Mouse (Mus musculus): ENCODE measurements around the gene Gtf2h5. TPM values are rescaled to one million over a fixed set of nuclear protein-coding genes. Genes with fewer than 3 reads are reported as not detected.

Gtf2h5 gene
- total RNA-seq, 2 experiments from 2014 or later: 99.7 to 112 TPM

- intact Hi-C loops (cut with DNase I): loop anchor here (5.0 to 10.0 kb wide), 2 partner anchors 75 to 98 kb away; no protein-coding TSS in a partner anchor
- DNase-seq (ENCODE audit: low spot score in 2 of 2): peak; percentile 58 to 60
Measured at GRCm38 (mm10) chr17:6107015-6107601, 27.5 kb downstream of the Gtf2h5 start.

DNA sequence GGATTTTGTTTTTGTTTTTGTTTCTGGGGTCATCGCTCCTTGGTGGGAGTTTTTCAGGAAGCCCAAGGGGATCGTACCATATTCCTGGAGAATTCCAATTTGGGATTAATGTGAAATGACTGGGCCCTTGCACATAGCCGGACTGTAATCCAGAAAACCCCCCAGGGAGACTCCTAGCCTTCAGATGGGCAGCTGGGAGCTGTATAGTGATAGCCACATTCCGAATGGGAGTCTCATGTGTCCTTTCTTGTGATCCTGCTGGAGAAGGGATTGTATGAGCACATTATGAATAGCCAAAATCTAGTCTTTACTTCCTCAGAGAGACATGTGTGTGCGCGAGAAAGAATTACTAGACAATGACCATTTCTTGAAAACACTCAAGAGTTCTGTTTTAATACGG lies 28.6 kb downstream of the Gtf2h5 start:
- DNase-seq (ENCODE audit: low spot score in 2 of 2): no peak
- intact Hi-C loops (cut with DNase I): loop anchor here (5.0 to 10.0 kb wide), 2 partner anchors 74 to 97 kb away; no protein-coding TSS in a partner anchor

DNA sequence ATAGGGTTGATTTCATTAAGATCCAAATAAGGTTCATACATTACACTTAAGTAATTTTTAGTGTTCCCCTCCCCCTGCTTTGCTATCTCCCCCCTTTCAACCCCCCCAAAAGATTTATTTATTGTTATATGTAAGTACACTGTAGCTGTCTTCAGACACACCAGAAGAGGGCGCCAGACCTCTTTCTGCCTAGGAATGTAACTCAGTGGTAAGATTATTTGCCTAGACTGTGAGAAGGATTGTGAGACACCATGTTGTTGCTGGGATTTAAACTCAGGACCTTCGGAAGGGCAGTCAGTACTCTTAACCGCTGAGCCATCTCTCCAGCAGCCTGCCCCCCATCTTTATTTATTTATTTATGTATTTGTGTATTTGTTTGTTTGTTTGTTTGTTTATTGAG lies 31.4 kb downstream of the Gtf2h5 start:
- DNase-seq (ENCODE audit: low spot score in 2 of 2): no peak
- intact Hi-C loops (cut with DNase I): loop anchor here (5.0 kb wide), 1 partner anchor 51 kb away; no protein-coding TSS in a partner anchor

- DNase-seq (ENCODE audit: low spot score in 2 of 2): no peak
- intact Hi-C loops (cut with DNase I): loop anchor here (5.0 kb wide), 1 partner anchor 49 kb away; no protein-coding TSS in a partner anchor
Measured at GRCm38 (mm10) chr17:6113653-6114052, 34.1 kb downstream of the Gtf2h5 start.

DNA sequence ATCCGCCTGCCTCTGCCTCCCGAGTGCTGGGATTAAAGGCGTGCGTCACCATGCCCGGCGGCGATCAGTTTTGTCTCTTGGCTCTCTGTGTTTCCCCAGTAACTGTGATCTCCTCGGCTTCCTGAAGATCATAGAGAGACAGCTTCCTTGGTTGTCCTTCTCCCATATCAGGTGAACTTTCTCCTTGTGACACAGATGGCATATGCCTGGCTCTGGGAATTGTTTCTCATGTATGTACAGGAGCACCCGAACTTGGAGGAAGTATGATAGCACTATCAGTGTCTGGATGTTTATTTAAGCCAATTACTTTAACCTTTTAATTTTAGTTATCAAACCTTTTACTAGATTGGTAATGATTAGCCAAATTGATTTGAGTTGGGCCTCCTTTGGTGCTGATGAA lies 35.5 kb downstream of the Gtf2h5 start:
- intact Hi-C loops (cut with DNase I): no loop called here
- no peak for DNase-seq (ENCODE audit: low spot score in 2 of 2)

DNA sequence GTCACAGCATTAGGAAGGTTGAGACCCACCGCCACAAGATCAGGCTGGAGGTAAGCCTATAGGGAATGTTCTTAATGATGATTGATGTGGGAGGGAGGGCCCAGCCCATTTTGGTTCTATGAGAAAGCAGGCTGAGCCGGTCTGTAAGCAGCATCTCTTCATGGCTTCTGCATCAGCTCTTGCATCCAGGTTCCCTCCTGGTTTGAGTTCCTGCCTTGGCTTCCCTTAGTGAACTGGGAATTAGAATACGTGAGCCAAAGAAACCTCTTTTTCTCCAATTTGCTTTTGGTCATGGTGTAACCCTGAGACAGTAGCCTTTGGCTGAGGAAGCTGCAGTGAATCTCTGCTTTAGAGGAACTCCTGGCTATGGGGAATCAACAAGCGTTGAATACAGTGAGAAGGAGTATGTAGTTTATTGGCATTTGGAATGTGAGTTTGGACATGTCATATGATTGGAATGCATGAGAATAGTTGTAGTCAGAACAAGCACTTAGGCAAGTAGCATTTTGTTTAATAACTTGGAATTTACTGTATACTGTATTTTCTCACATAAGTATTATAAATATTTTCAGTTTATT lies 37.7 kb downstream of the Gtf2h5 start:
- intact Hi-C loops (cut with DNase I): no loop called here
- DNase-seq (ENCODE audit: low spot score in 2 of 2): no peak

GRCm38 (mm10) chr17:6117917-6118316 lies 38.3 kb downstream of the Gtf2h5 start:
- intact Hi-C loops (cut with DNase I): no loop called here
- no peak for DNase-seq (ENCODE audit: low spot score in 2 of 2)

GRCm38 (mm10) chr17:6118861-6119260 lies 39.3 kb downstream of the Gtf2h5 start:
- intact Hi-C loops (cut with DNase I): no loop called here
- no peak for DNase-seq (ENCODE audit: low spot score in 2 of 2)

GRCm38 (mm10) chr17:6123776-6124175 lies 44.2 kb downstream of the Gtf2h5 start:
- intact Hi-C loops (cut with DNase I): no loop called here
- DNase-seq (ENCODE audit: low spot score in 2 of 2): no peak

GRCm38 (mm10) chr17:6125441-6125840 lies 45.9 kb downstream of the Gtf2h5 start:
- no peak for DNase-seq (ENCODE audit: low spot score in 2 of 2)
- intact Hi-C loops (cut with DNase I): no loop called here

DNA sequence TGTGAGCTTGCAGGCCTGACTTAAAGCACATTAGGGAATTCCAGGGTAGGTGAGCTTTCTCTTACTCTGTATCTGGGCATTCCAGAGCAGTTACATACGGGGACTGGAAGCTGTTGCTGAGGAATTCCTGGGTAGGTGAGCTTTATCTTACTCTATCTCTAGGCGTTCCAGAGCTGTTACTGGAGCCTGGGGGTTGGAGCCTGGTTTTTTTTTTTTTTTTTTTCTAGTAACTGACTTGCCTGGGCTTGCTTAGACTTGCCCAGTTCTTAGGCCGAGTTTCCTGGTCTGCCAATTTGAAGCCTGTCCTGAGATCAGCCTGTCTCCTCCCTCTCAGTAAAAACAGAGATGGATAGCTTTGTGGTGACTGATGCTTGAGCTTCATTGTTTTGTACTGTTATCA lies 48.5 kb downstream of the Gtf2h5 start:
- no peak for DNase-seq (ENCODE audit: low spot score in 2 of 2)
- intact Hi-C loops (cut with DNase I): no loop called here

DNA sequence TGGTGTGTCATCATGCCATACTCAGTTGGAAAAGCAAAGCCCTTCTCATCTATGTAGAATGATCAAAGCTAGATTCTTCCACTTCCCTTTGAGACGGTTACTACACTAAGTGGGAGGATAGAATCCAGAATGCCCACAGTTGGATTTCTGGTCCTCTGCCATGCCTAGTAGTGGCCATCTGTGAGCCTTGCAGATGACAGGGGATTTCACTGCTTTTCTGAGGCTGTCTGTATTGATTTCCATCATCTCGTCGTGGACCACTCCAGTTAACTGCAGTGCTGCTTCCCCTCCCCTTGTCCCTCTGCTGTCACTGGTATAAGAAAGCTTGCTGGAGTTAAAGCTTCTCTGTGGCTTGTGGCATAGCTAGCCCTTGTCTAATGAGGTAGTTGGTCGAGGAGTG lies 49.8 kb downstream of the Gtf2h5 start:
- DNase-seq (ENCODE audit: low spot score in 2 of 2): no peak
- intact Hi-C loops (cut with DNase I): no loop called here

DNA sequence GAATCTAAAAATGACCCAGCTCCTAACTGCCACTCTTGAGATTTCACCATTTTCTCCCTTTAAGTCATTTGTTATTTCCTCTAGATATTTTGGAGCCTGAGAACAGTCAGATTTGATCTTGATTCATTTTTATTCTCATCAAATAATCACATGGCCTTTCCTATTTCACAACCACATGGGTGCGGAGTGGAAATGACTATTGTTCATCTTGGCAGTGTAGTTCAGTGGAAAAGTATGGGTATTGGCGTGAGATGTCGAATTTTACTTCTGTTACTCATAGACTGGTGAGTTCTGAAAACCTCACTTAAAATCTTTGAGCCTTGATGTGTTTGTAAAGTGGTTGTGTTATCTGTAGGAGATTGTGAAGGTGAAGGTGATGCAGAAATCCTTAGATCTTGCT lies 51.5 kb downstream of the Gtf2h5 start:
- intact Hi-C loops (cut with DNase I): no loop called here
- no peak for DNase-seq (ENCODE audit: low spot score in 2 of 2)

Small RNA genes lying within 50 kb of the gene (microRNA-seq; reads per million reads assigned to microRNA genes)
- gene Gm22774: not detected

Other genes with a start within 250 kb of the Gtf2h5 start
- 10 to 100 TPM; 13.0 to 14.3 TPM for gene Snx9, start 238.5 kb upstream of the Gtf2h5 start, total RNA-seq (2021)
- gene Synj2, start 138.5 kb upstream of the Gtf2h5 start, total RNA-seq (2021): 100 to 1,000 TPM in 1 of 2 experiments, 10 to 100 TPM in 1; 91.8 to 103 TPM
- gene Serac1, start within 50 bp of the Gtf2h5 start, total RNA-seq (2021): 10 to 100 TPM; 16.1 to 21.3 TPM
- 100 to 1,000 TPM; 301 to 317 TPM for gene Tulp4, start 26.7 kb downstream of the Gtf2h5 start, total RNA-seq (2021)
- gene Tmem181a, start 177.1 kb downstream of the Gtf2h5 start, total RNA-seq (2021): 10 to 100 TPM; 62.0 to 70.5 TPM
- gene Dynlt1a, start 237.7 kb downstream of the Gtf2h5 start, total RNA-seq (2021): 10 to 100 TPM in 1 of 2 experiments, 1 to 10 TPM in 1; 8.9 to 13.8 TPM